Mouse (Mus musculus) brown adipose tissue, adult 24 weeks (tissue): ENCODE data around the gene Pdzrn3. TPM values are rescaled to one million over a fixed set of nuclear protein-coding genes. Genes with fewer than 3 reads are reported as not detected.

ENCODE experiments used
- H3K27ac ChIP-seq: fragments of 200-500 bp; replicated peaks from 2 replicates; pipeline ENCODE4 v1.5.1; 2012; ENCODE audit warnings: low read depth, mild to moderate bottlenecking, low read length
- H3K4me1 ChIP-seq: fragments of 200-500 bp; 2 replicates; pipeline ENCODE4 v1.6.1; 2012; ENCODE audit warnings: low read length, mixed read lengths; ENCODE audit not compliant: control insufficient read depth, insufficient read depth, insufficient read length
- H3K4me3 ChIP-seq: fragments of 200-500 bp; 2 replicates; pipeline ENCODE4 v1.5.1; 2012; ENCODE audit warnings: low read depth, mild to moderate bottlenecking, low read length, moderate library complexity; ENCODE audit not compliant: insufficient read depth
- polyA plus RNA-seq: library from polyadenylated mRNA; stranded (reverse); fragments of >200 nt; gene quantifications from 2 replicates; pipeline ENCODE4 v1.2.4, GENCODE M21; 2012; ENCODE audit not compliant: missing spikeins, insufficient read depth, insufficient read length

The Pdzrn3 gene
- polyA plus RNA-seq, 1 experiment = 8.0 TPM

DNA sequence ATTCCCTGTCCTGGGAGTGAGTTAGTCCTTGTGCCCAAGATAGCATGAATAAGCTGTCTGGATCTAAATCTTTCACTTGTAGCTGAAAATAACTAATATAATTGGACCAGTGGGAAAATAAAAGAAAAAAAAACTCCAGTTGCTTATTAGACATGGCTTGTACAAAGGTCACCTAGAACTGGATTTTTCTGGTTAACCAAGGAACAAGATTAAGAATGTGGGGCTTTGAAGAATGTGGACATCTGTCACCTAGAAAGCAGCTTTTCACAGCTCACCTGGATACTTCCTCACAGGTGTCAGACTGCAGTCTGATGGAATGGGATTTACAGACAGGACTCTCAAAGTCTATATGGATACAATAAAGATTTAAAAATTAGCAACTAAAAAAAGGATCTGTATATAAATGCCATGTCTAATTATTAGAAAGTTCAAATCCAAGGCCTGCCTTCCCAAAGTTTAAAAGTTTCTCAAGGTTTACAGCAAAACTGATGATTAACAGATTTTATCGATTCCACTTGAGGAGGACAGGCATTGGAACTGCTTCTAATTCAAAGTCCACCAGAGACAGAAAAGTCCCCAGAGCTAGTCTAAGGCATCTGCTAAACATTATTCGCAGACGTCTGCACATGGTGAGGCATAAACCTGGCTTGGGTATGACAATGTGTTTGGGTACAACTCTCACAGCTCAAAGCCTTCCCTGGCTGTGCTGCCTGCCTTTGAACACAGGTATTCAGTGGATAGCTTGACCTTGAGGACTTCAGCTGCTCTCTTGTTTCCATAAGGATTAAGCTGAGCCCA, 51.7 kb downstream of the Pdzrn3 start:
- no peak overlapping the region for H3K4me3 ChIP-seq
- H3K27ac ChIP-seq = peak overlapping the region; percentile 63
- peaks cover 11% of the 10 kb centered on the region; the same call in 1 of the 2 replicates for H3K4me1 ChIP-seq

DNA sequence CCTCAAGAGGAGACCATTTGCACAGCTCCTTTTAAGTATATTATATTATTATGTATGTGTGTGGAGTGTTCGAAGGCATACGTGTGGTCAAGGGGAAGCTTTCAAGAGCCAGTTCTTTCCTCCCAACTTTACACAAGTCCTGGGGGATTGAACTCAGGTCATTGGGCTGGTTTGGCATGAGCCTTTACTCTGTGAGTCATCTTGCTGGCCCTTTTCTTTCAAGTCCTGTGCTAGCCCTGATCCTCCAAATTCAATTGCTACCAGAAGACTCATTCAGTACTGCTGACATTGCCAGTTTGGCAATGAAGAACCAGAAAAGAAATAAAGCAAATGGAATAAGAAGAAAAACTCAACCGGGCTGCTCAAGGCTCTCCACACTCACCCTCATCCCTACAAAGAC, 55.1 kb downstream of the Pdzrn3 start:
- H3K4me3 ChIP-seq = no peak overlapping the region
- no peak overlapping the region for H3K27ac ChIP-seq

DNA sequence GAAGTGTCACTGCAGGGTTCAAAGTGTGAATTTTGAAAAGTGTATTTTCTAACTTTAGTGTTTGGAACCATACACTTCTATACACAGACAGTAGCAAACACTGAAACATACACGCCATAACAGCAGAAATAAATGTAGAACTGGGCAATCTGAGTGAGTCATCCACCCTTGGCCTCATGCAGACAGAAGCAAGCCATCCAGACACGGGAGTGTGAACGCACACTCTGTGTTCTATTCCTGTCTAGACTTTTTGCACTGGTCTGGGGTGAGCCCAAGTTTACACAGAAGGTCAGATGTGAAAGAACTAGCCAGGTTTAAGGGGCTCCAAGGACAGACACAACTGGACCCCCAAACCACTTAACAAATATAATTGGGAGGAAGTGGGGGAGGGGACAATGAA, 57.3 kb downstream of the Pdzrn3 start:
- Histone ChIP-seq H3K4me3 (no peak overlapping the region), H3K27ac (no peak overlapping the region), H3K4me1 (no peaks in the 10 kb centered on the region; the same call in 1 of the 2 replicates)

More for the DNA sequence above, 55.1 kb downstream of the Pdzrn3 start:
- H3K4me1 ChIP-seq = peaks cover 7% of the 10 kb centered on the region; the same call in 1 of the 2 replicates

DNA sequence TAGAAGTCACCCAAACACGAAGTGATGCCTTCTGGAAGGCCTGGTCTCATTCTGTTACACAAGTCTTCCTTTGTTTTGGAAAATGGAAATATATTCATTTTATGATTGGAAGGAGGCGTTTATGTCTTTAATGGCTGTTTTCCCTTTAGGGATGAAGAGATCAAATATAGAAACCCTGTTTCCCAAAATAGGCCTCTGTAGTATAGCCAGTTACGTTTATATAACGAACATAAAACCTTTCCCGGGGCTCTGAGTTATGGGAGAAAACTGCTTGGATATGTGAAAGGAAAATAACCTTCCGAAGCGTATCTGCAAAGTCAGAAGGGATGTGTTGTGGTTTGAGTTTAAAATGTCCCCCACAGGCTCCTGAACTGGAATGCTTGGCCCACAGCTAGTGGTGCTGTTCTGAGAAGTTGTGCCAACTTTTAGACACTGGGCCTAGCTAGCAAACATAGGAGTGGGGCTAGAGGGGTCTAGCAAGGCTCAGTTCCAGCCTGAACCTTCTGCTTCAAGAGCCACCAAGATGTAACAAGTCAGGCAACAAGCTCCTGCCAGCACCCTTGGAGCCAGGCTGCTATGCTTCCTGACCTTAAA, 58.2 kb downstream of the Pdzrn3 start:
- H3K27ac ChIP-seq = no peak overlapping the region
- H3K4me3 ChIP-seq = no peak overlapping the region
- H3K4me1 ChIP-seq = no peaks in the 10 kb centered on the region; the same call in 1 of the 2 replicates

DNA sequence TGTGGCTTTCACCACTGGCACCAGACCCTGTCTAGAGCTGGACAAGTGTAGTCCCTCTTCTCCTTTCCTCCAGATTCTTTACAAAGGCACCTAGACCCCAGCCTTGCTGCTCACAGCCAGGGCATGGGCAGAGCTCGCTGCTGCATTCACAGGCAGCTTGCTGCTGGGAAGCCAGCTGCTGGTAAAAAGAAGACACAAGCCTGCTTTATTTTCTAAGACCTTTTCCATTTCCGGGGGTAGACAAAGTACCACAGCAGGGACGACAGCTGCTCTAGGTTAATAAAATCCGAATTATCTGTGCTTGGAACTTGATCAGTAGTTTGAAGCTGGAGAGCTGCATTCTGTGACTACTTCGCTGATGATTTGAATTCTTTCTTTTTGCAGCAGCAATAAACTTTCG, 59.2 kb downstream of the Pdzrn3 start:
- no peak overlapping the region for H3K27ac ChIP-seq
- H3K4me3 ChIP-seq = no peak overlapping the region
- no peaks in the 10 kb centered on the region; the same call in 1 of the 2 replicates for H3K4me1 ChIP-seq

DNA sequence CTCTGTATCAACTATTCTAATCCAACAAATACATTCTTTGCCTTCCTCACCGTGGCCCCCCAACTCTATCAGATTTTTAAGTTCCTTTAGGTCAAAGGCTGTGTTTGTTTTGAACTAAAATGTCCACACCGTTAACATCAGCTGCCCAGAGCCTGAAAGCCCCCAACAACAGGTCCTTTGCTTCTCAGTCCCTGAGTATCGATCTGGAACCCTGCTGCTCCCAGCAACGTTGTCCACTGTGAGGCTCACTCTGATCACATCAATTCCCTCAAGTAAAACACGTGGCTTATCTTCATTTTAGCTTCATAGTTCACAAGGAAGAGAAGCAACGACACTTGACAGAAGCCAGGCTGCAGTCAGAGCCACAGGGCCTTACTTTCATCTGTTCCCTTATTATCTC, 66.3 kb downstream of the Pdzrn3 start:
- H3K4me1 ChIP-seq = no peaks in the 10 kb centered on the region

DNA sequence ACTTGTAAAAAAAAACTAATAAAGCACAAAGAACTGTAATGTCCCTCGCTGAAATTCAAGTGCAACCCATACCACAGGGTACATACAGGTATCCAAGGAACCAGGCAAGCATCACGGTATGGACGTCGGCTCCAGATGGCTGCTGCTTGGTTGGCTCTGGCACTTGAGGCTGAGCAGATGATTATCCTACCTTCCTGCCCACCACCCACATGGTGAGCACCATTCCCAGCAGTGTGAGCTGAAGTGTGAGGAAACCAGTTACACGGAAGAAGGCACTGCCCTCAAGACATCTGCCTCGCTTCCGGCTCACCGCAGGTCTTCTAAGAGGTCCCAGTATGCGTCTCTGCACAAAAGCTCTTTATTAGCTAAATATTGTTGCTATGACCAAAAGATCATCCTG, 67.2 kb downstream of the Pdzrn3 start:
- Histone ChIP-seq H3K27ac (no peak overlapping the region), H3K4me3 (no peak overlapping the region), H3K4me1 (no peaks in the 10 kb centered on the region)

More for the DNA sequence above, 66.3 kb downstream of the Pdzrn3 start:
- H3K27ac ChIP-seq = no peak overlapping the region
- H3K4me3 ChIP-seq = no peak overlapping the region

DNA sequence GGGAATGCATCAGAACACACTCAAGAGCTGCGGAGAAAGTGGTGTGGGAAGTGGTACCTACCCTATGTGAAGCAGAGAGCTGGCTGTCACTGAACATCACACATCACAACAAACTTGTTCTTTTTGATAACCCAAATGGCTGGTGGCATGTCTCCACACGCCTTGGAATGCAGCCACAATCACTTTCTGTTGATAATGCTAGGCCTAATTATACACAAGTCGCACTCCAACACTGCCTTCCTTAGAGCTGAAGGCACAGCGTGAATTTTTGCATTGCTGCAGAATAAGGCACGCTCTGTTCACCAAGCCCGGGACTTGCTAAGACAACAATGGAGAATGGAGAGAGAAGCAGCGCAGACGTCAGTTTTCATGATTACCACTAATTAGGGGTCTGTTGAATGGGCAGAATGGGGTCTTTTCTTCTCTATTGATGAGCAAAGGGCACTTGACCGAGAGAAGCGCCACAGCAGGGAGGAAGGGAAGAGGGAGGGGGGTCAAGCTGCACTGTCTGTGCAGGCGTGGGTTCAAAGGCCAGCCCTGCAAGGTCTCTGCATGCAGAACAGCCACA, 69.6 kb downstream of the Pdzrn3 start:
- H3K27ac ChIP-seq = no peak overlapping the region
- H3K4me1 ChIP-seq = no peaks in the 10 kb centered on the region
- no peak overlapping the region for H3K4me3 ChIP-seq

DNA sequence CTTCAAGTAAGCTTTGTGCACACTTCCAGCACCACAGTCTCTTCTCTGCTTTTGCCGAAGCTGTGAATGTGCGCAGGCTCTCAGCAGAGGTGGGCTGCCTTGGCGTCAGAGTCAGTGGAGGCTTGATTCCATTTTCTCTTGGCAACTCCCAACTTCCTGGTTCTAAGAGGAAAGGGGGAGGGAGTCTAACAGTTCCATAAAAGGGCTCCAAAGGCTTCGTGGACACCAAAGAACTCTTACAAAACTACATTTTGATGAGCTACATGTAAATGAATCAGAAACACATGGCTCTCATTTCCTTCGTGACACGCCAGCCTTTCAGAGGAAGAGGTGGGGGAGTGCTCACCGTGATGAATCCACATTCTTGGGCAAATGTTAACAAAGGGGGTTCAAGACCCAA, 70.9 kb downstream of the Pdzrn3 start:
- H3K4me1 ChIP-seq = no peaks in the 10 kb centered on the region
- no peak overlapping the region for H3K4me3 ChIP-seq
- H3K27ac ChIP-seq = no peak overlapping the region

DNA sequence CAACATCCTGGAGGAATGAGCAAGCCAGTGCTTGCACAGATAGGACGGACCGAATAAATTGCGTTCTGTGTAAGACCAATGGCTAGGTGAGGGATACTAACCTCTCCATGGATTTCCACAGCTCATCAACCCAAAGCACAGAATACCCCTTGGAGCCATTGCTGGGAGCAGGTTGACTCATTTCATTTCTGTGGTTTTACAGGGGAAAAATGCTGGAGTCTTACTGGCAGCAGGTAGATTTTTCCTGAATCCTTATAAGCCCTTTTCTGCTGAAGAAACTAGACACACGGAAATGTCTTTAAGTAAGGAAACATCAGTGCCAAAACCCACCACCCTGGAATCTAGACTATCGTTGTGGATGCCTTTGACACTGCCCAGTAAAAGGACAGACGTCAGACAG, 72.2 kb downstream of the Pdzrn3 start:
- H3K4me3 ChIP-seq = no peak overlapping the region
- no peak overlapping the region for H3K27ac ChIP-seq
- H3K4me1 ChIP-seq = no peaks in the 10 kb centered on the region

DNA sequence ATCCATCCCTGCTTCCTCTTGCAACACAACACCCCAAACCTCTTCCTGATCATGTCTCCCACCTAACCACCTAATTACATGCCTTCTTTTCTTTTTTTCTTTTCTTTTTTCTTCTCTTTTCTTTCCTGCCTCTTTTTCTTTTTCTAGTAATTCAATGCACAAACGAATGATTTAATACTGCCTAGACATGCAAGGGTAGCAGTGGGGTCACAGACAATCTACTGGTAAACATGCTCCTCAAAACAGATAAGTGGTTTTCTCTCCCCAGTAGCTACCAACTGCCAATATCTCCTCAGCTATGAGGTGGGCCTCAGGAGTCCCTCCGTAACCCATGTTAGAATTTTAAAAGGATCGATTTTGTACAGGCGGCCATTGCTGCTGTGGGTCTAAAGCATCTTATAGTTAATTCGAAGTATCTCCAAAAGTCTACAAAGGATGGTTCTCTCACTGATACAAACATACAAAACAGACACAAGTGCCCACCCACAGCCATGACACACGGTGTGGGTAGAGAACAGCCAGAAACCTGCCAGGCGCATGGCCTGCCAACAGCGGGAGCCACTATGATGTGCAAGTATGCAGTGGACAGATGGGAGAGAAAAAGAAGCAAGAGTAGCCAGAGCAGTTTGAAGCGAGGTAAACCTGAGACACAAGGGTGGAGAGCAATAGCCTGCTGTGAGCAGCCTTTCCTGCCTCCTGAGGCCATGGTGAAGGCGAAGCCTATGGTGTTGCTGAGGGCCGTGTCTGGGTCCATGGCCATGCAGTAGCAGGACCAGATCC, 73.5 kb downstream of the Pdzrn3 start:
- Histone ChIP-seq H3K27ac (no peak overlapping the region), H3K4me1 (no peaks in the 10 kb centered on the region), H3K4me3 (no peak overlapping the region)

DNA sequence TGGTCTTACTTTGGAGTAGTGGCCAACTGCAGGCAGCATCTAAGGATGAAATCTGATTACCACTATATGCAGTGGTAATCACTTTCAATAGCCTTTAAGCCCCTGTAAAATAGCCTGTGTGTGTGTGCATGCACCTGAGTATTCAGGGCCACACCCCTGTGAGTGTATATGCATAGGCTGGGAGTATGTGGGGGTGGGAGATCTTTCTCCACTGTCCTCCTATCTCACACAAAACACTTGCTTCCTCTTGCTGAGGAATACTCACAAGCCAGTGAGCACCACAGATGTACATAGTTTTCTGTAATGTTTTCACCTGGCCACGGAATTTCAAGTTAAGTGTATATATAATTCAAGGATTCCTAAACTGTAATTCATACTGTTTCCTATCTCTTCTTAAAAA, 74.2 kb downstream of the Pdzrn3 start:
- H3K27ac ChIP-seq = no peak overlapping the region

DNA sequence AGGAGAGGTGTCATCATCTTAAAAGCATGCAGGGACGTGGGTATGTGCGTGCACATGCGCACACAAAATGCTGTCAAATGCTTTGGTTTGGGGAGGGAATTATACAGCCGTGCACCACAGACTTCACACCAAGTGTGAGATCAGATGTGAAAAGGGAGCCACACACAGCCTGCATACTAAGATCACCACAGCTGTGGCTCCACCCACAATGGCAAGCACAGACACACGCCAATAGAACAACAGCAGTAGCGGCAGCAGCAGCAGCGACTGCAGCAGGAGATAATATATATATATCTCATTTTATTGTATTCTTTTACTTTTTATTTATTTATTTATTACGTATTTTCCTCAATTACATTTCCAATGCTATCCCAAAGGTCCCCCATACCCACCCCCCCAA, 76.5 kb downstream of the Pdzrn3 start:
- Histone ChIP-seq H3K27ac (no peak overlapping the region), H3K4me3 (no peak overlapping the region)

More for the DNA sequence above, 74.2 kb downstream of the Pdzrn3 start:
- H3K4me1 ChIP-seq = no peaks in the 10 kb centered on the region
- no peak overlapping the region for H3K4me3 ChIP-seq

DNA sequence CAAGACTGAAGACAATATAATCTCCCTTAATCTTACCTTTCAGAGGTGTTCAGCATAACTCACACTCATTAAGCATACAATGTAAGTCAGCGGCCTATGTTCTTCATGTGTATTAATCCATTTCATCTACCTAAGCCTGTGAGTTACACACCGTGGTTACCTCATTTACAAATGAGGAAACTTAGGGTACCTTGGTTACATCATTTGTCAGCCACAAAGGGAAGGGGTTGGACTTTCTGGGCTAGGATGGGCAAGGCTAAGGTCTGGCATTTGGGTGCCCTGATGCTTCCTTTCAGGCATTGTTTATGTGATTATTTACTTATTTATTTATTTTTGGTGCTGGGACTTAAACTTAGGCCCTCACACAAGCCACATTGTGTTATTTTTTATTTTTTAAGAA, 78.3 kb downstream of the Pdzrn3 start:
- Histone ChIP-seq H3K4me1 (no peaks in the 10 kb centered on the region), H3K27ac (no peak overlapping the region), H3K4me3 (no peak overlapping the region)

More for the DNA sequence above, 76.5 kb downstream of the Pdzrn3 start:
- H3K4me1 ChIP-seq = no peaks in the 10 kb centered on the region
